Mouse (Mus musculus): Measurements from ENCODE around the gene Orai3.

- TF ChIP-seq CTCF (IDR thresholded peaks at IDR 0.05; ENCODE audit: extremely low read depth, insufficient read length, insufficient replicate concordance, low read depth, low read length) (no peak), POLR2A (IDR thresholded peaks at IDR 0.05; ENCODE audit: low read depth, low read length) (no peak)
Measured at GRCm38 (mm10) chr7:127747559-127748234, 21.9 kb upstream of the Orai3 start.

Measured in small intestine, adult 2 months (tissue).